9 mouse cellular contexts compared by ENCODE assay signal in genomic region chr5:36069503-36070360, GRCm38 (mm10).
A peak's percentile ranks its signal among the peaks of the same experiment; 100 is the strongest.
DNase-seq lines count a peak whose midpoint lies in the region; ATAC-seq and TF ChIP-seq lines count a peak whose summit lies in the region.
"Had no signal": no experiment of that assay in that cellular context is flagged by ENCODE, and none has a peak within 500 bp of the region (broad histone marks: within the 10 kb centered on the region; RNA-seq: fewer than 3 reads in every experiment).

No protein-coding gene starts in this region.

- H3K4me1 ChIP-seq in liver, postnatal 0 days (ENCODE audit: insufficient read depth): no peaks in the 10 kb centered on the region

- no peak for TF ChIP-seq POLR2A in brain, embryonic 14.5 days (IDR thresholded peaks at IDR 0.05; ENCODE audit: borderline replicate concordance, extremely low read depth, insufficient read depth, insufficient read length, poor library complexity, severe bottlenecking)

- no peak overlapping the region for H3K4me3 ChIP-seq in liver, postnatal 0 days (ENCODE audit: low read depth, low read length)
- H3K4me3 ChIP-seq: neural tube, embryonic 12.5 days had no signal

- H3K9me3 ChIP-seq in liver, postnatal 0 days (ENCODE audit: low read length): no peaks in the 10 kb centered on the region
- H3K9me3 ChIP-seq: neural tube, embryonic 12.5 days had no signal

- ATAC-seq in liver, postnatal 0 days: no peak
- no peak for ATAC-seq in CD4-positive, CD25-positive, alpha-beta regulatory T cell, adult 4 months
- no peak for ATAC-seq in megakaryocyte-erythroid progenitor cell, adult 5-6 weeks (replicated peaks; ENCODE audit: low FRiP score, low TSS enrichment, poor library complexity, severe bottlenecking)

- H3K36me3 ChIP-seq in liver, postnatal 0 days (replicated peaks; ENCODE audit: insufficient read depth, low read length): no peaks in the 10 kb centered on the region
- H3K36me3 ChIP-seq: neural tube, embryonic 12.5 days had no signal

- DNase-seq in layer of hippocampus, adult 18-20 months (ENCODE audit: low spot score in 2 of 2): peak; percentile 39 to 60
- no peak for DNase-seq in layer of hippocampus, adult 9-10 months (ENCODE audit: low spot score)
- DNase-seq in brain, embryonic 14.5 days (ENCODE audit: low read depth): peak; percentile 76
- DNase-seq in heart, postnatal 36 days: peak; percentile 7 to 20
- peak; percentile 61 for DNase-seq in lung, postnatal 25 days (ENCODE audit: low spot score)
- no peak for DNase-seq in liver, postnatal 0 days

- 56% methylated on average over 6 of the region's 6 CpGs for WGBS in liver, postnatal 0 days (ENCODE audit: insufficient replicate concordance)

- H3K27ac ChIP-seq in liver, postnatal 0 days (ENCODE audit: low read depth): no peak overlapping the region
- H3K27ac ChIP-seq: neural tube, embryonic 12.5 days had no signal

- intact Hi-C loops in heart, postnatal 36 days (cut with DNase I): no loop called here

- no peaks in the 10 kb centered on the region for H3K27me3 ChIP-seq in liver, postnatal 0 days (ENCODE audit: insufficient read depth, low read length)

- H3K4me2 ChIP-seq in liver, postnatal 0 days (ENCODE audit: low read depth, low read length): no peak overlapping the region
- H3K4me2 ChIP-seq: neural tube, embryonic 12.5 days had no signal

- no peak overlapping the region for H3K9ac ChIP-seq in liver, postnatal 0 days (replicated peaks)
- H3K9ac ChIP-seq: neural tube, embryonic 12.5 days had no signal

- TF ChIP-seq CTCF in brain, embryonic 14.5 days (IDR thresholded peaks at IDR 0.05; ENCODE audit: borderline replicate concordance, extremely low read depth, insufficient read depth, insufficient read length): no peak
- no peak for TF ChIP-seq CTCF in liver, postnatal 0 days (IDR thresholded peaks at IDR 0.05; ENCODE audit: low read depth)

- TF ChIP-seq EP300 in liver, postnatal 0 days (IDR thresholded peaks at IDR 0.05; ENCODE audit: low read depth): no peak

Comparison
In these comparisons a context has a peak if more than half of its experiments do, and no peak if none do; other contexts are left out.
1. DNase-seq: peak in layer of hippocampus, adult 18-20 months (2 of 2), brain, embryonic 14.5 days (single experiment), heart, postnatal 36 days (2 of 2) and lung, postnatal 25 days (single experiment); none in layer of hippocampus, adult 9-10 months (single experiment) and liver, postnatal 0 days (single experiment).